Mouse (Mus musculus) cerebral cortex, adult 2 months (tissue): Measurements from ENCODE around the gene Brat1.

Experiments
- WGBS: fragments of 180-500 bp; shearing (Covaris S2); methylation state at CpG from one replicate; pipeline ENCODE4 v1.1.7; 2018; 5-methylcytosine and 5-hydroxymethylcytosine counted together

The Brat1 gene

GRCm38 (mm10) chr5:140701661-140702060, 3.1 kb upstream of the Brat1 start:
- under 1% methylated on average over 25 of the region's 25 CpGs for WGBS

- under 1% methylated on average over 33 of the region's 33 CpGs for WGBS
Observed at GRCm38 (mm10) chr5:140702103-140702513, 2.7 kb upstream of the Brat1 start, which contains the start of gene Iqce. Gene Iqce (minus strand): TSS chr5:140702378.

GRCm38 (mm10) chr5:140702618-140703175, 2.1 kb upstream of the Brat1 start:
- WGBS = 69% methylated on average over 19 of the region's 19 CpGs

GRCm38 (mm10) chr5:140703480-140704377, 1.1 kb upstream of the Brat1 start:
- 33% methylated on average over 17 of the region's 17 CpGs for WGBS

GRCm38 (mm10) chr5:140705501-140706171, 825 bp downstream of the Brat1 start:
- 39% methylated on average over 7 of the region's 7 CpGs for WGBS

- 90% methylated on average over 6 of the region's 6 CpGs for WGBS
Observed at GRCm38 (mm10) chr5:140710315-140710714, 5.5 kb downstream of the Brat1 start.

DNA sequence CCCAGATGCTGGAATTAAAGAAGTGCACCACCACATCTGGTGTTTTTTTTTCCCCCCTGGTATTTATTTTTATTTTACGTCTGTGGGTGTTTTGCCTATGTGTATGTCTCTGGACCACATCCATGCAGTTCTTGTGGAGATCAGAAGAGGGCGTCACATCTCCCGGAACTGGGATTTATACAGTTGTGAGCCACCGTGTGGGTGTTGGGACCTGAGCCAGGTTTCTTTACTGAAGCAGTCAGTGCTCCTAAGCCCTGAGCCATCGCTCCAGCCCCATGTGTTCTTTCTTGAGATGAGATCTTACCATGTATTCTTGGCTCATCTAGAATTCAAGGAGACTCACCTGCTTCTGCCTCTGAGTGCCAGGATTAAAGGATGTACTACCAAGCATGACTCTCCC, 6.2 kb downstream of the Brat1 start:
- WGBS = 38% methylated on average over 5 of the region's 5 CpGs

DNA sequence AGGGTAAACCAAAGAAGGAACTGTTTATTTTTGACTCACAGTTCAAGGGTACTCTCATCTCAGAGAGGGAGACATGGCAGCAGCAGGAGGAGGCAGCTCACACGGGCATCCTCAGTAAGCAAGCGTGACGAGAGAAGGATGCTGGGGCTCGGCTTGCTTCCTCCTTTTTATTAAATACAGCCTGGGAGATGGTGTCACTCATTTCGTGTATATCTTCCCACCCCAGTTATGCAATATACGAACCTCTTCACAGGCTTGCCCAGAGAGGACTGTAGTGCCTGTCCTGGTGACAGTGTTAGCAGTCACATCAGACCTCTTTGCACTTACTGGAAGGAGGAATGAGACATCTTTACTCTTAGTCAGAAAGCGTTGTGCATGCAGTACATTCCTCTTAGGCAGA, 16.0 kb downstream of the Brat1 start:
- 63% methylated on average over 7 of the region's 7 CpGs for WGBS

DNA sequence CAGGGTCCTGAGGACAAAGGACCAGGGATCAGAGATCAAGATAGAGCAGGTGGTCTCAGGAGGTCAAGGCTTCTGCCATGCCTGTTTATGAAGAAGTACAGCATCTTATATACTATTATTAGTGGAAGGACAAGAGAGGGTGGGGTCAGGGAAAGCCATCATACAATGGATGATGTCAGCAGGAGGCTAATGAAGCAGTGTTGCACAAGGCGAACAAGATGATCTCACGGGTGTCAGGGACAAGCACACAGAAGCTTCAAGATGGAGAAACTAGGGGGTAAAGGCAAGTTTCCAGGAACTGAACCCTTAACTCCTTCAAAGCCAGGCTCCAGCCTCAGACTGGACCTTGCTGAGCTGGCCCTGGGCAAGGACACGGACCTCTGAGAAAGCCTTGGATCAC, 17.3 kb downstream of the Brat1 start:
- WGBS = 75% methylated on average over 3 of the region's 3 CpGs

DNA sequence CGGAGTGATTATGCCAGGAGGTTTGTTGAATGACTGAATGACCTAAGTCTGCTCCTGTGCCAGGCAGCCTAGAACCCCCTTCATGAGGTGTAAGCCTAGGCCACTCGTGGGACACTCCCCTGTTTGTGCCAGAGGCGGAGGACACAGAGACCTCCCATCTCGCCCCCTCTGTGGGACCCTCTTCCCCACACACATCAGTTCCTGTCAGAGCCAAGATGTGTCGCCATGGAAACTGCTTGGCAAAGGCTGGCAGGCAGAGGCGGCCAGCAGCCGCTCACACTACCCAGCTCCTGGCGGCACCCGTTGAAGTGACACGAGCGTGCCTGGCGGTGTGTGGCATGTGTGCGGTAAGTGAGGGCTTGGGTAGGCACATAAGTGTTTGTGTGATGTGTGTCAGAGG, 19.0 kb downstream of the Brat1 start, which contains the start of gene Amz1:
TSS of gene Amz1 (plus strand) at position 306 of the 400 bp plus-strand sequence.
- 20% methylated on average over 13 of the region's 13 CpGs for WGBS

GRCm38 (mm10) chr5:140726062-140726839, 21.4 kb downstream of the Brat1 start:
- 64% methylated on average over 7 of the region's 7 CpGs for WGBS

- 77% methylated on average over 17 of the region's 17 CpGs for WGBS
Observed at GRCm38 (mm10) chr5:140726946-140727740, 22.3 kb downstream of the Brat1 start.

- WGBS = 93% methylated on average over 11 of the region's 11 CpGs
Observed at GRCm38 (mm10) chr5:140731040-140731797, 26.4 kb downstream of the Brat1 start.

DNA sequence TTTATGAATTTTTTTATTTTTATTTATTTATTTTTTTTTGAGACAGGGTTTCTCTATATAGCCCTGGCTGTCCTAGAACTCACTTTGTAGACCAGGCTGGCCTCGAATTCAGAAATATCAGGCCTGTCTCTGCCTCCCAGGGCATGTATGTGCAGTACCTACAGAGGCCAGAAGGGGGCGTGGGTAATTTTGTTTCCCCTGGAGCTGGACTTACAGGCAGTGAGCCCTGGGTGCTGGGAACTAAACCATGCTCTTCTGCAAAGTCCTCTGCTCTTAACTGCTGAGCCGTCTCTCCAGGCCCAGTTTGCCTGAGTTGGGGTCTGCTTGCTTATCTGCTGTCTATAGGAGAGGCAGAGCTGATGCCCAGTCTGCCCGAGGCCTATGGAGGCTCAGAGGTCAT, 27.4 kb downstream of the Brat1 start:
- WGBS = 74% methylated on average over 4 of the region's 4 CpGs

GRCm38 (mm10) chr5:140733336-140733735, 28.5 kb downstream of the Brat1 start:
- 83% methylated on average over 3 of the region's 3 CpGs for WGBS

DNA sequence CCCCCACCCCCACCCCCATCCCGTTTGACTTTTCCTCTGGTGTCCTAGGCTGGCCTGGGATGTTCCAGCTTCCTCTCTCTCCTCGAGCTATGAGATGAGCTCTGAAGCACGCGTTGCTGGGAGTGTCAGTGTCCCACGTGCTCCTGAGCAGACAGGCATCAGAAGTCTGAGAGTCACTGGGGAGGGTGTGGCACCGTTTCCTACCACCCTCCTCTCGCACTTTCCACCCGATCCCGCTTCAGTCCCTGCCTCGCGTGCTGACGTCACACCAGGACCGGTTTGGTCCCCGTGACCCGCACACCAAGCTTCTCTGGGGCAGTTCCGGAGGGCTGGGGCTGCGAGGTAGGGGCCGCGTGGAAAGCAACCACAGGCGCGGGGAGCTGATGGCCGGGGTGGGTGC, 30.5 kb downstream of the Brat1 start:
- WGBS = 3% methylated on average over 22 of the region's 22 CpGs

GRCm38 (mm10) chr5:140736166-140736565, 31.4 kb downstream of the Brat1 start:
- WGBS = 27% methylated on average over 13 of the region's 13 CpGs

DNA sequence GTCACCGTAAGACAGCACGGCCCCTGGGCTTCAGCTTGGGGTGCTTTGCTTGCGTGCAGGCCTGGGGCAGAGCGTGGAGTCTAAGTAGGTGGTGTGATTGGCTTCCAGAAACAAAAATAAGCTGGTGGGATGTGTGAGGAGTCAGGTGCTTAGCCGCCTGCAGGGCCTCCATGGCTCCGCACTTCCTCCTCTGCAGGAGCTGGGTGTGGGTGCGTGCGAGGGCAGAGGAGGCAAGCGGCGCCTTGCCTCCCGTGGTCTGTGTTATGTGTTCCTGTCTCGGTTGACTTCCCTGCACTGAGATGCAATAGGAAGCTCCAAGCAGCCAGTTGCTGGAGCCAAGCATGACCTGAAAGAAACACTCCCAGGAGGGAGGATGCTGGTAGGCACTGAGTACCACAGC, 35.0 kb downstream of the Brat1 start:
- WGBS = 39% methylated on average over 12 of the region's 12 CpGs

DNA sequence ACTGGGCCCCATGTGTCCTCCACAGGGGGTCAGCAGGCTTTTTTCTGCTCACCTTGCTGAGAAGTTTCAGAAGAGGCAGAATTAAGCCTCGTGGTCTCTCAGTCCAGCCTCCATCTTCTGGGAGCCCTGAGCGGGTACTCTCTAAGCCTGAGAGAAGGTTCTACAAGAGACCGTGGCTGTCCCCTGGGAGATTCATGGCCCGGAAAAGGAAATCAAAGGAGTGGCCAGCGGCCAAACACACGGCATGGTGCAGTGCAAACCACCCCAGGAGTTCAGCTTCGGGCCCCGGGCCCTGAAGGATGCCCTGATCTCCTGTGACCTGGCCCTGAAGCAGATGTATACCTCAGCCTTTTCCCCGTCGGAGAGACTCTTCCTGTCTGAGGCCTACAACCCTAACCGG, 36.2 kb downstream of the Brat1 start:
- WGBS = 69% methylated on average over 11 of the region's 11 CpGs

- 50% methylated on average over 12 of the region's 12 CpGs for WGBS
Observed at GRCm38 (mm10) chr5:140743706-140744131, 38.9 kb downstream of the Brat1 start.
